Mouse (Mus musculus): Measurements from ENCODE around the gene Igf2r.
"Not testable (repeated sequence)": the region's sequence is repeated elsewhere in the genome, so short reads cannot be mapped to it uniquely, and the experiment has no call there.

Gene Igf2r

GRCm38 (mm10) chr17:12714080-12714561, 55.3 kb downstream of the Igf2r start:
- no peak for DNase-seq

- DNase-seq = no peak
These were observed 56.5 kb downstream of the Igf2r start for GRCm38 (mm10) chr17:12712993-12713392.

- no peak for DNase-seq
These were observed 57.3 kb downstream of the Igf2r start for GRCm38 (mm10) chr17:12712191-12712590.

GRCm38 (mm10) chr17:12710976-12711375, 58.5 kb downstream of the Igf2r start:
- DNase-seq = no peak

GRCm38 (mm10) chr17:12710050-12710780, 59.2 kb downstream of the Igf2r start:
- no peak for DNase-seq

GRCm38 (mm10) chr17:12708398-12708797, 61.1 kb downstream of the Igf2r start:
- no peak for DNase-seq

- no peak for DNase-seq
These were observed 62.8 kb downstream of the Igf2r start for GRCm38 (mm10) chr17:12706590-12707049.

GRCm38 (mm10) chr17:12702901-12703300, 66.6 kb downstream of the Igf2r start:
- DNase-seq = no peak

- no peak for DNase-seq
These were observed 69.1 kb downstream of the Igf2r start for GRCm38 (mm10) chr17:12700373-12700772.

- no peak for DNase-seq
These were observed 77.6 kb downstream of the Igf2r start for GRCm38 (mm10) chr17:12691899-12692298.

- no peak for DNase-seq
These were observed 79.9 kb downstream of the Igf2r start for GRCm38 (mm10) chr17:12689537-12689936.

GRCm38 (mm10) chr17:12688427-12689110, 80.9 kb downstream of the Igf2r start:
- no peak for DNase-seq

GRCm38 (mm10) chr17:12684928-12685624, 84.4 kb downstream of the Igf2r start:
- no peak for DNase-seq

- no peak for DNase-seq
These were observed 85.1 kb downstream of the Igf2r start for GRCm38 (mm10) chr17:12684412-12684811.

GRCm38 (mm10) chr17:12683582-12683981, 85.9 kb downstream of the Igf2r start:
- DNase-seq = no peak

- no peak for DNase-seq
These were observed 91.2 kb downstream of the Igf2r start for GRCm38 (mm10) chr17:12678261-12678660.

- DNase-seq = no peak
These were observed 92.3 kb downstream of the Igf2r start for GRCm38 (mm10) chr17:12677139-12677538.

- DNase-seq = no peak
These were observed 93.8 kb downstream of the Igf2r start, which contains the start of gene Slc22a1 for GRCm38 (mm10) chr17:12675646-12676045. Gene Slc22a1, minus strand, starts transcription at chr17:12675829.

GRCm38 (mm10) chr17:12674980-12675379, 94.5 kb downstream of the Igf2r start:
- not testable (repeated sequence) for DNase-seq

GRCm38 (mm10) chr17:12673871-12674270, 95.6 kb downstream of the Igf2r start:
- DNase-seq = no peak

GRCm38 (mm10) chr17:12672285-12672790, 97.1 kb downstream of the Igf2r start:
- DNase-seq = no peak

- DNase-seq = no peak
These were observed 98.3 kb downstream of the Igf2r start for GRCm38 (mm10) chr17:12671029-12671605.

GRCm38 (mm10) chr17:12669363-12669679, 100.1 kb downstream of the Igf2r start:
- no peak for DNase-seq

Measured in spleen, adult 18-20 months (tissue).